Mouse (Mus musculus) hindbrain, embryonic 12.5 days (tissue): ENCODE measurements around the gene Tsacc. TPM values are rescaled to one million over a fixed set of nuclear protein-coding genes. Genes with fewer than 3 reads are reported as not detected.
A peak's percentile ranks its signal among the peaks of the same experiment; 100 is the strongest.
"Not testable (repeated sequence)": the region's sequence is repeated elsewhere in the genome, so short reads cannot be mapped to it uniquely, and the experiment has no call there.

Experiments
- ATAC-seq: fragments of 200-750 bp; cut with Nextera tagmentation; 2 replicates; pipeline ENCODE4 v1.8.0; 2017; ENCODE audit warnings: moderate TSS enrichment; ENCODE audit not compliant: low FRiP score
- H3K27ac ChIP-seq: fragments of 300-500 bp; sonication (generic); 2 replicates; pipeline ENCODE4 v1.5.1; 2016; ENCODE audit warnings: mild to moderate bottlenecking
- H3K27me3 ChIP-seq: fragments of 300-500 bp; sonication (generic); 2 replicates; pipeline ENCODE4 v1.6.1; 2016; ENCODE audit warnings: mild to moderate bottlenecking
- H3K36me3 ChIP-seq: fragments of 300-500 bp; sonication (generic); 2 replicates; pipeline ENCODE4 v1.6.1; 2016; ENCODE audit warnings: mild to moderate bottlenecking
- H3K4me1 ChIP-seq: fragments of 300-500 bp; sonication (generic); 2 replicates; pipeline ENCODE4 v1.6.1; 2016
- H3K4me2 ChIP-seq: fragments of 300-500 bp; sonication (generic); replicated peaks from 2 replicates; pipeline ENCODE4 v1.6.1; 2016; ENCODE audit warnings: mild to moderate bottlenecking
- H3K4me3 ChIP-seq: fragments of 300-500 bp; sonication (generic); 2 replicates; pipeline ENCODE4 v1.5.1; 2016; ENCODE audit warnings: mild to moderate bottlenecking
- H3K9ac ChIP-seq: fragments of 300-500 bp; sonication (generic); 2 replicates; pipeline ENCODE4 v1.6.1; 2016; ENCODE audit warnings: mild to moderate bottlenecking, moderate library complexity
- H3K9me3 ChIP-seq: fragments of 300-500 bp; sonication (generic); replicated peaks from 2 replicates; pipeline ENCODE4 v1.6.1; 2016; ENCODE audit warnings: mild to moderate bottlenecking
- WGBS: fragments of 180-500 bp; shearing (Covaris S2); methylation state at CpG from one replicate; pipeline ENCODE4 v1.1.7; 2016; 5-methylcytosine and 5-hydroxymethylcytosine counted together
- polyA plus RNA-seq: library from polyadenylated mRNA; unstranded; fragments of >200 nt; fragmentation: Nextera tagmentation; extraction: Ambion mirVana; gene quantifications from 2 replicates; pipeline ENCODE4 v1.2.1, GENCODE M21; 2016

Gene Tsacc
- polyA plus RNA-seq, 1 experiment from 2014 or later = 11.2 TPM

GRCm38 (mm10) chr3:88299172-88299571 lies 2.4 kb upstream of the Tsacc start:
- Histone ChIP-seq H3K4me3 (no peak overlapping the region), H3K9me3 (no peaks in the 10 kb centered on the region), H3K9ac (no peak overlapping the region), H3K27me3 (no peaks in the 10 kb centered on the region), H3K4me2 (no peak overlapping the region), H3K4me1 (peaks cover 16% of the 10 kb centered on the region), H3K36me3 (peaks cover 45% of the 10 kb centered on the region), H3K27ac (no peak overlapping the region)
- ATAC-seq = no peak
- WGBS = 94% methylated on average over 1 of the region's 1 CpGs

GRCm38 (mm10) chr3:88297321-88297851 lies 587 bp upstream of the Tsacc start:
- Histone ChIP-seq H3K36me3 (peaks cover 29% of the 10 kb centered on the region), H3K9me3 (no peaks in the 10 kb centered on the region), H3K27ac (peak overlapping the region; percentile 92), H3K4me3 (peak overlapping the region; percentile 83), H3K27me3 (no peaks in the 10 kb centered on the region), H3K4me2 (peak overlapping the region; percentile 91), H3K4me1 (peaks cover 16% of the 10 kb centered on the region), H3K9ac (peak overlapping the region; percentile 88)
- WGBS = under 1% methylated on average over 30 of the region's 30 CpGs
- ATAC-seq = no peak

DNA sequence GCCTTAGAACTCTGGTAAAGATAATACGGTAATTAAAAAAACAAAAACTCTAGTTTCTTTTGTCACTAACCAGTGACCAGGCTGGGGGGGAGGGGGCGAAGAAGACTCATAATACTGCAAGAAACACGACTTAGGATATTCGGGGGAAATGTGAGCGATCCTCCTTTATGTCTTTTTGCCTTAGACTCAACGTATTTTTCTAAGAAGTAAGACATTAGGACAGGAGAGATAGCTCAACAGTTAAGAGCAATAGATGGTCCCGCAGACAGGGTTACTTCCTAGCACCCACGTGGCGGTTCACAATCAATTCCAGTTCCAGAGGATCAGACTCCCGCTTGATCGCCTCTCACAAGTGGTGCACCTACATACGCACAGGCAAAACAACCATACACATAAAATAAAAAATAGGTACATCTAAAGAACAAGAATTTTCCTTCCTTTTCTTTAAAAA lies 664 bp downstream of the Tsacc start:
- Histone ChIP-seq H3K27me3 (no peaks in the 10 kb centered on the region), H3K4me1 (peaks cover 16% of the 10 kb centered on the region), H3K27ac (peak overlapping the region; percentile 87), H3K9me3 (no peaks in the 10 kb centered on the region), H3K4me2 (peak overlapping the region; percentile 59), H3K36me3 (peaks cover 17% of the 10 kb centered on the region), H3K4me3 (peak overlapping the region; percentile 83), H3K9ac (peak overlapping the region; percentile 59)
- ATAC-seq = peak; percentile 39
- 1% methylated on average over 12 of the region's 12 CpGs for WGBS

- not testable (repeated sequence) for H3K27ac ChIP-seq, H3K9me3 ChIP-seq, H3K36me3 ChIP-seq, H3K27me3 ChIP-seq, ATAC-seq
- Histone ChIP-seq H3K4me2 (peak overlapping the region; percentile 59), H3K4me3 (peak overlapping the region; percentile 83; the same call in 1 of the 2 replicates), H3K4me1 (peaks cover 16% of the 10 kb centered on the region), H3K9ac (peak overlapping the region; percentile 27; the same call in 1 of the 2 replicates)
- WGBS = 67% methylated on average over 1 of the region's 1 CpGs
These were observed 1.5 kb downstream of the Tsacc start for GRCm38 (mm10) chr3:88295272-88295671.

DNA sequence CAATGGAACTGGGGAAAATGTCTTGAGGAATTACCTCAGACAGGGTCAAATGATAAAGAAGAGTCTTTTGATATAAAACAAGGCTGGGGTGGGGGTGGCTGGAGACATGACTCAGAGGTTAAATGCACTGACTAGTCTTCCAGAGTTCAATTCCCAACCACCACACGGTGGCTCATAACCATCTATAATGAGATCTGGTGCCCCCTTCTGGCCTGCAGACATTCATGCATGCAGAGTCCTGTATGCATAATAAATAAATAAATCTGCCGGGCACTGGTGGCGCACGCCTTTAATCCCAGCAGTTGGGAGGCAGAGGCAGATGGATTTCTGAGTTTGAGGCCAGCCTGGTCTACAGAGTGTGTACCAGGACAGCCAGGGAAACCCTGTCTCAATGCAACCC lies 4.8 kb downstream of the Tsacc start:
- no peaks in the 10 kb centered on the region for H3K9me3 ChIP-seq
- H3K9ac ChIP-seq = no peak overlapping the region
- no peak overlapping the region for H3K4me3 ChIP-seq
- WGBS = 50% methylated on average over 4 of the region's 4 CpGs
- no peak for ATAC-seq
- no peak overlapping the region for H3K4me2 ChIP-seq
- no peaks in the 10 kb centered on the region for H3K27me3 ChIP-seq
- H3K4me1 ChIP-seq = peaks cover 6% of the 10 kb centered on the region
- no peak overlapping the region for H3K27ac ChIP-seq
- H3K36me3 ChIP-seq = no peaks in the 10 kb centered on the region

DNA sequence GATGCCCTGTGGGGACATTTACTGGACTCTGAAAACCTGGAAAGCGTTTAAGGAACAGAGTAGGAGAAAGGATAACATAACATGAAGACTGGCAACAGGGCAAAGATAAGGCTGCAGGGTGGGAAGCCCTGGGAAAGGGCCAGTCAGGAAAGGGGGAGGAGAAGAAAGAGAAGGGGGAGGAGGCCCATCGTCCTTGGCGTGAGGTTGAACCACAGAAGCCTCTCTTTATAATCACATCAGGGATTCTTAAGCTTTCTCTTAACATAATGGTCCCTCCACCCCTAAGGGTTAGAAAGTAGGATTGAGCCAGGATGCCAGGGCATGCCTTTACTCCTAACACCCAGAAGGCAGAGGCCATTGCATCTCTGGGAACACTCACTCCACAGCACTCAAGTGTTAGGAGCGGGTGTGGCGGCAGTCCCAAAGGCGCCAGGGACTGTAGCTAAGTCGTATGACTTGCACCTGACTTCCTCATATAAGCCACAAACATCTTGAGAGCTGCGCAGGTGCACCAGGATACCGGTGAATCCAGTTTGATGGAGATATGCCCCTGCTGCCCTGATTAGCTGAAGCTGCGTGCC lies 8.6 kb downstream of the Tsacc start:
- not testable (repeated sequence) for H3K4me2 ChIP-seq, H3K9ac ChIP-seq, H3K4me3 ChIP-seq, ATAC-seq, H3K36me3 ChIP-seq, H3K27me3 ChIP-seq, H3K27ac ChIP-seq, H3K4me1 ChIP-seq, H3K9me3 ChIP-seq
- WGBS = 86% methylated on average over 10 of the region's 10 CpGs

- Histone ChIP-seq H3K4me2 (no peak within 1 kb of the TSS), H3K4me3 (no peak within 1 kb of the TSS), H3K9me3 (no peaks in the 10 kb centered on the region), H3K9ac (no peak within 1 kb of the TSS), H3K36me3 (no peaks in the 10 kb centered on the region), H3K27me3 (no peaks in the 10 kb centered on the region), H3K27ac (no peak within 1 kb of the TSS), H3K4me1 (no peaks in the 10 kb centered on the region)
- ATAC-seq = no peak
- 97% methylated on average over 4 of the region's 4 CpGs for WGBS
These were observed 9.7 kb downstream of the Tsacc start, which contains the start of gene Gm38392 for GRCm38 (mm10) chr3:88287110-88287509. Gene Gm38392, minus strand, starts transcription at chr3:88287210.

GRCm38 (mm10) chr3:88285565-88285895 lies 11.3 kb downstream of the Tsacc start:
- H3K36me3 ChIP-seq, H3K27me3 ChIP-seq, H3K9ac ChIP-seq, ATAC-seq, H3K4me2 ChIP-seq, H3K27ac ChIP-seq, H3K9me3 ChIP-seq, H3K4me3 ChIP-seq, H3K4me1 ChIP-seq: not testable (repeated sequence)
- no CpG with 5 or more reads among the region's 2 CpGs for WGBS

- not testable (repeated sequence) for H3K9me3 ChIP-seq, H3K27me3 ChIP-seq, ATAC-seq, H3K36me3 ChIP-seq, H3K4me1 ChIP-seq, H3K27ac ChIP-seq, H3K4me3 ChIP-seq, H3K9ac ChIP-seq, H3K4me2 ChIP-seq
- WGBS = 98% methylated on average over 14 of the region's 14 CpGs
These were observed 11.8 kb downstream of the Tsacc start for GRCm38 (mm10) chr3:88284815-88285564.

GRCm38 (mm10) chr3:88281141-88281916 lies 15.5 kb downstream of the Tsacc start:
- not testable (repeated sequence) for H3K4me3 ChIP-seq, H3K4me1 ChIP-seq, H3K9me3 ChIP-seq, H3K27me3 ChIP-seq, H3K9ac ChIP-seq, ATAC-seq, H3K4me2 ChIP-seq, H3K27ac ChIP-seq, H3K36me3 ChIP-seq
- WGBS = 67% methylated on average over 11 of the region's 11 CpGs

DNA sequence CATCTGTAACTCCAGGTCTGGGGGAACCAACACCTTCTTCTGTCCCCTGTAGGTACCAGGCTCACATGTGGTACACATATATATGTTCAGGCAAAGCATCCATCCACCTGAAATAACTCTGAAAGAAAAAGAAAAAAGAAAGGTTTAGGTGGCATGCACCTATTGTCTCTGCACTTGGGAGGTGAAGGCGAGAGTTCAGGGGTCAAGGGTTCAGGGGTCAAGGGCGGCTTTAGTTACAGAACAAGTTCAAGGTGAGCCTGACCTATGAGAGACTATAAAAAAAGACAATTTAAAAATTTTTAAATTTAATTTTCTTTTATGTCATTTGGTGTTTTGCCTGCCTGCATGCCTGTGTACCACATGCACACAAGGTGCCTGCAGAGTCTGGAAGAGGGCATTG lies 16.8 kb downstream of the Tsacc start:
- no peak overlapping the region for H3K4me2 ChIP-seq
- ATAC-seq = no peak
- H3K36me3 ChIP-seq = no peaks in the 10 kb centered on the region
- 84% methylated on average over 2 of the region's 2 CpGs for WGBS
- no peak overlapping the region for H3K27ac ChIP-seq
- H3K4me3 ChIP-seq = no peak overlapping the region
- H3K9me3 ChIP-seq = no peaks in the 10 kb centered on the region
- H3K9ac ChIP-seq = no peak overlapping the region
- no peaks in the 10 kb centered on the region for H3K4me1 ChIP-seq
- no peaks in the 10 kb centered on the region for H3K27me3 ChIP-seq

GRCm38 (mm10) chr3:88276529-88277143 lies 20.2 kb downstream of the Tsacc start:
- no peaks in the 10 kb centered on the region for H3K9me3 ChIP-seq
- no peak overlapping the region for H3K27ac ChIP-seq
- ATAC-seq = no peak
- H3K36me3 ChIP-seq = no peaks in the 10 kb centered on the region
- H3K9ac ChIP-seq = no peak overlapping the region
- H3K4me3 ChIP-seq = no peak overlapping the region
- H3K4me2 ChIP-seq = no peak overlapping the region
- 42% methylated on average over 7 of the region's 7 CpGs for WGBS
- H3K27me3 ChIP-seq = no peaks in the 10 kb centered on the region
- no peaks in the 10 kb centered on the region for H3K4me1 ChIP-seq
